Mouse (Mus musculus) ZHBTc4 (cell line): ENCODE data around the gene Map4k5.

Experiments
- DNase-seq: peaks from one replicate; pipeline ENCODE4 v3.0.0-alpha.2; 2011; ENCODE audit warnings: low read depth, low spot score

The Map4k5 gene

GRCm38 (mm10) chr12:69756015-69756414, 137.0 kb downstream of the Map4k5 start:
- DNase-seq: no peak

GRCm38 (mm10) chr12:69753936-69754335, 139.1 kb downstream of the Map4k5 start:
- DNase-seq: no peak
